Mouse (Mus musculus): Measurements from ENCODE around the gene Gusb. TPM values are rescaled to one million over a fixed set of nuclear protein-coding genes. Genes with fewer than 3 reads are reported as not detected.

Gene Gusb
- polyA plus RNA-seq (2015; fragmentation: Nextera tagmentation; extraction: Ambion mirVana), result 47.7 and 48.3 TPM in 2 replicates

GRCm38 (mm10) chr5:130002301-130003146, at the start of gene Gusb:
Gene Gusb (minus strand): TSS chr5:130003049.

GRCm38 (mm10) chr5:130029142-130029897, 26.5 kb upstream of the Gusb start, which contains the start of the genes Asl and Crcp:
Gene Asl (minus strand): TSS chr5:130029247.
Gene Crcp (plus strand): TSS chr5:130029290.

GRCm38 (mm10) chr5:129941495-129942045, 61.3 kb downstream of the Gusb start, which contains the start of gene Vkorc1l1:
Gene Vkorc1l1 (plus strand): TSS chr5:129941970.

Other genes starting within 250 kb of the Gusb start
- 50.8 and 50.9 TPM in 2 replicates for gene Psph, start 215.6 kb downstream of the Gusb start, polyA plus RNA-seq (2015; fragmentation: Nextera tagmentation; extraction: Ambion mirVana)
- 25.5 and 28.1 TPM in 2 replicates for gene Sumf2, start 156.1 kb downstream of the Gusb start, polyA plus RNA-seq (2015; fragmentation: Nextera tagmentation; extraction: Ambion mirVana)
- gene Chchd2, start 115.6 kb downstream of the Gusb start, polyA plus RNA-seq (2015; fragmentation: Nextera tagmentation; extraction: Ambion mirVana), result 857 and 863 TPM in 2 replicates
- gene Zbed5, start 107.3 kb downstream of the Gusb start, polyA plus RNA-seq (2015; fragmentation: Nextera tagmentation; extraction: Ambion mirVana), result 7.1 and 8.0 TPM in 2 replicates
- gene Phkg1, start 104.5 kb downstream of the Gusb start, polyA plus RNA-seq (2015; fragmentation: Nextera tagmentation; extraction: Ambion mirVana), result 5.8 and 6.3 TPM in 2 replicates
- gene Nupr1l, start 94.5 kb downstream of the Gusb start, polyA plus RNA-seq (2015; fragmentation: Nextera tagmentation; extraction: Ambion mirVana), result 4.2 and 5.0 TPM in 2 replicates
- gene Vkorc1l1, start 61.1 kb downstream of the Gusb start, polyA plus RNA-seq (2015; fragmentation: Nextera tagmentation; extraction: Ambion mirVana), result 20.0 and 23.8 TPM in 2 replicates
- gene Asl, start 26.2 kb upstream of the Gusb start, polyA plus RNA-seq (2015; fragmentation: Nextera tagmentation; extraction: Ambion mirVana), result 41.7 and 41.8 TPM in 2 replicates
- gene Crcp, start 26.2 kb upstream of the Gusb start, polyA plus RNA-seq (2015; fragmentation: Nextera tagmentation; extraction: Ambion mirVana), result 68.6 and 76.2 TPM in 2 replicates
- gene Tpst1, start 70.3 kb upstream of the Gusb start, polyA plus RNA-seq (2015; fragmentation: Nextera tagmentation; extraction: Ambion mirVana), result 54.7 and 56.9 TPM in 2 replicates
- 11.6 and 12.9 TPM in 2 replicates for gene Kctd7, start 141.8 kb upstream of the Gusb start, polyA plus RNA-seq (2015; fragmentation: Nextera tagmentation; extraction: Ambion mirVana)
- gene Rabgef1, start 168.7 kb upstream of the Gusb start, polyA plus RNA-seq (2015; fragmentation: Nextera tagmentation; extraction: Ambion mirVana), result 29.6 and 32.7 TPM in 2 replicates
- 31.4 and 36.8 TPM in 2 replicates for gene Tmem248, start 214.0 kb upstream of the Gusb start, polyA plus RNA-seq (2015; fragmentation: Nextera tagmentation; extraction: Ambion mirVana)

All from neural tube, postnatal 0 days (tissue).